In genomic region chr5:119530009-119530408, GRCm38 (mm10) we compare ENCODE assay signal across 26 mouse cellular contexts.
DNase-seq lines count a peak whose midpoint lies in the region; ATAC-seq lines count a peak whose summit lies in the region.
"Had no signal": no experiment of that assay in that cellular context is flagged by ENCODE, and none has a peak within 500 bp of the region (broad histone marks: within the 10 kb centered on the region; RNA-seq: fewer than 3 reads in every experiment).

No protein-coding gene starts in this region.

- no peaks in the 10 kb centered on the region for H3K9me3 ChIP-seq in embryonic facial prominence, embryonic 15.5 days (replicated peaks)
- no peaks in the 10 kb centered on the region for H3K9me3 ChIP-seq in limb, embryonic 13.5 days
- no peaks in the 10 kb centered on the region for H3K9me3 ChIP-seq in kidney, embryonic 15.5 days (replicated peaks)
- H3K9me3 ChIP-seq: heart, embryonic 12.5 days; hindbrain, embryonic 15.5 days; midbrain, embryonic 12.5 days had no signal

- peaks cover 18% of the 10 kb centered on the region for H3K4me1 ChIP-seq in embryonic facial prominence, embryonic 15.5 days
- peaks cover 21% of the 10 kb centered on the region for H3K4me1 ChIP-seq in limb, embryonic 13.5 days
- no peaks in the 10 kb centered on the region for H3K4me1 ChIP-seq in kidney, embryonic 15.5 days
- H3K4me1 ChIP-seq: midbrain, embryonic 12.5 days had no signal

- H3K27ac ChIP-seq in embryonic facial prominence, embryonic 15.5 days (replicated peaks), result peak overlapping the region; percentile 52; the same call in 1 of the 2 replicates
- H3K27ac ChIP-seq in limb, embryonic 13.5 days, result no peak overlapping the region
- H3K27ac ChIP-seq in kidney, embryonic 15.5 days, result no peak overlapping the region
- H3K27ac ChIP-seq: hindbrain, embryonic 15.5 days; midbrain, embryonic 12.5 days had no signal

- H3K9ac ChIP-seq in embryonic facial prominence, embryonic 15.5 days, result no peak overlapping the region
- no peak overlapping the region for H3K9ac ChIP-seq in limb, embryonic 13.5 days
- no peak overlapping the region for H3K9ac ChIP-seq in kidney, embryonic 15.5 days
- H3K9ac ChIP-seq: heart, embryonic 12.5 days; hindbrain, embryonic 15.5 days; liver, postnatal 0 days; midbrain, embryonic 12.5 days had no signal

- no peak overlapping the region for H3K4me3 ChIP-seq in embryonic facial prominence, embryonic 15.5 days (replicated peaks)
- no peak overlapping the region for H3K4me3 ChIP-seq in limb, embryonic 13.5 days
- H3K4me3 ChIP-seq in kidney, embryonic 15.5 days (replicated peaks), result no peak overlapping the region
- H3K4me3 ChIP-seq: heart, embryonic 12.5 days; hindbrain, embryonic 15.5 days; midbrain, embryonic 12.5 days had no signal

- ATAC-seq in embryonic facial prominence, embryonic 15.5 days (ENCODE audit: insufficient number of reproducible peaks, low FRiP score, low TSS enrichment, low read depth), result peak; percentile 65; the same call in 1 of the 2 replicates
- peak; percentile 40; the same call in 1 of the 2 replicates for ATAC-seq in limb, embryonic 13.5 days (ENCODE audit: low FRiP score, low read depth)
- ATAC-seq in kidney, embryonic 15.5 days (replicated peaks; ENCODE audit: low FRiP score), result no peak
- ATAC-seq in inflammation-experienced regulatory T-cells, adult 6 months, result no peak
- ATAC-seq: activated CD4-positive, CD25-positive, alpha-beta regulatory T cell, adult 4 months; intestine, embryonic 16.5 days; liver, postnatal 0 days; lung, postnatal 0 days had no signal

- WGBS in embryonic facial prominence, embryonic 15.5 days, result 26% methylated on average over 8 of the region's 8 CpGs
- 12% methylated on average over 8 of the region's 8 CpGs for WGBS in limb, embryonic 13.5 days
- 55% methylated on average over 8 of the region's 8 CpGs for WGBS in kidney, embryonic 15.5 days

- H3K4me2 ChIP-seq in embryonic facial prominence, embryonic 15.5 days (replicated peaks), result no peak overlapping the region
- H3K4me2 ChIP-seq in limb, embryonic 13.5 days (replicated peaks), result 0 out of 2 replicates have a peak overlapping the region, but pooled peaks have one; percentile 2
- H3K4me2 ChIP-seq in kidney, embryonic 15.5 days, result no peak overlapping the region
- H3K4me2 ChIP-seq: heart, embryonic 12.5 days; hindbrain, embryonic 15.5 days; liver, embryonic 11.5 days; midbrain, embryonic 12.5 days had no signal

- intact Hi-C loops in gastrocnemius, postnatal 36 days (cut with DNase I), result no loop called here

- H3K27me3 ChIP-seq in embryonic facial prominence, embryonic 15.5 days, result peaks cover 8% of the 10 kb centered on the region; the same call in 1 of the 2 replicates
- peaks cover 72% of the 10 kb centered on the region for H3K27me3 ChIP-seq in limb, embryonic 13.5 days
- H3K27me3 ChIP-seq in kidney, embryonic 15.5 days, result 0 out of 2 replicates have a peak, but pooled peaks cover 11% of the 10 kb centered on the region
- H3K27me3 ChIP-seq: hindbrain, embryonic 15.5 days had no signal

- H3K36me3 ChIP-seq in embryonic facial prominence, embryonic 15.5 days, result no peaks in the 10 kb centered on the region
- no peaks in the 10 kb centered on the region for H3K36me3 ChIP-seq in limb, embryonic 13.5 days
- no peaks in the 10 kb centered on the region for H3K36me3 ChIP-seq in kidney, embryonic 15.5 days
- H3K36me3 ChIP-seq: heart, embryonic 12.5 days; hindbrain, embryonic 15.5 days; midbrain, embryonic 12.5 days had no signal

- peak; percentile 64 for DNase-seq in embryo, embryonic 10.5 days (ENCODE audit: low spot score)
- peak; percentile 22 for DNase-seq in embryo, embryonic 11.5 days (ENCODE audit: low read depth, low spot score)
- DNase-seq in gastrocnemius, postnatal 36 days, result no peak
- DNase-seq in lung, postnatal 25 days (ENCODE audit: low spot score), result no peak
- DNase-seq: adrenal gland, postnatal 10 days; cerebellum, adult 8-10 months; cerebellum, postnatal 36 days; heart, adult 11 months; heart, postnatal 10 days; kidney, adult 9 months; kidney, postnatal 36 days; liver, postnatal 0 days; right cerebral cortex, postnatal 25 days; spleen, adult 18-20 months; thymus, postnatal 14 days had no signal

Comparison
In these comparisons a context has a peak if more than half of its experiments do, and no peak if none do; other contexts are left out.
1. DNase-seq: peak in embryo, embryonic 10.5 days (single experiment) and embryo, embryonic 11.5 days (single experiment); none in gastrocnemius, postnatal 36 days (0 of 2) and lung, postnatal 25 days (single experiment).
2. ATAC-seq: peak in embryonic facial prominence, embryonic 15.5 days (single experiment) and limb, embryonic 13.5 days (single experiment); none in kidney, embryonic 15.5 days (single experiment) and inflammation-experienced regulatory T-cells, adult 6 months (single experiment).